Mouse (Mus musculus) forebrain, embryonic 11.5 days (tissue): Measurements from ENCODE around the gene Olfr920. TPM values are rescaled to one million over a fixed set of nuclear protein-coding genes. Genes with fewer than 3 reads are reported as not detected.

ENCODE experiments used
- ATAC-seq: fragments of 200-750 bp; cut with Nextera tagmentation; replicated peaks from 2 replicates; pipeline ENCODE4 v1.8.0; 2017; ENCODE audit warnings: moderate TSS enrichment; ENCODE audit not compliant: low FRiP score
- DNase-seq: peaks from one replicate; pipeline ENCODE4 v3.0.0-alpha.2; 2017; ENCODE audit warnings: low spot score
- H3K27ac ChIP-seq: fragments of 300-500 bp; sonication (generic); 2 replicates; pipeline ENCODE4 v1.5.1; 2014; ENCODE audit warnings: low read depth, low read length
- H3K27me3 ChIP-seq: fragments of 300-500 bp; sonication (generic); 2 replicates; pipeline ENCODE4 v1.6.1; 2014; ENCODE audit warnings: mild to moderate bottlenecking, low read length, mixed read lengths; ENCODE audit not compliant: control insufficient read depth, insufficient read depth
- H3K36me3 ChIP-seq: fragments of 300-500 bp; sonication (generic); 2 replicates; pipeline ENCODE4 v1.6.1; 2014; ENCODE audit warnings: mild to moderate bottlenecking, low read length, moderate library complexity, mixed read lengths; ENCODE audit not compliant: control insufficient read depth, insufficient read depth
- H3K4me1 ChIP-seq: fragments of 300-500 bp; sonication (generic); replicated peaks from 2 replicates; pipeline ENCODE4 v1.6.1; 2014; ENCODE audit warnings: low read length, mixed read lengths; ENCODE audit not compliant: control insufficient read depth, insufficient read depth
- H3K4me2 ChIP-seq: fragments of 300-500 bp; sonication (generic); 2 replicates; pipeline ENCODE4 v1.6.1; 2014; ENCODE audit warnings: low read depth, mild to moderate bottlenecking, low read length, moderate library complexity, mixed read lengths; ENCODE audit not compliant: severe bottlenecking
- H3K4me3 ChIP-seq: fragments of 300-500 bp; sonication (generic); 2 replicates; pipeline ENCODE4 v1.5.1; 2014; ENCODE audit warnings: low read depth, low read length
- H3K9ac ChIP-seq: fragments of 300-500 bp; sonication (generic); 2 replicates; pipeline ENCODE4 v1.6.1; 2014; ENCODE audit warnings: low read length
- H3K9me3 ChIP-seq: fragments of 300-500 bp; sonication (generic); 2 replicates; pipeline ENCODE4 v1.6.1; 2016; ENCODE audit warnings: low read length, mixed read lengths; ENCODE audit not compliant: control insufficient read depth
- WGBS: fragments of 180-500 bp; shearing (Covaris S2); extraction: QIAGEN DNeasy Blood & Tissue Kit; methylation state at CpG from one replicate; pipeline ENCODE4 v1.1.7; 2014; 5-methylcytosine and 5-hydroxymethylcytosine counted together
- polyA plus RNA-seq: library from polyadenylated mRNA; unstranded; fragments of >200 nt; fragmentation: Nextera tagmentation; extraction: Ambion mirVana; gene quantifications from 2 replicates; pipeline ENCODE4 v1.2.1, GENCODE M21; 2014

Gene Olfr920
- polyA plus RNA-seq: not detected in 2 replicates

GRCm38 (mm10) chr9:38751999-38752398 is at the start of gene Olfr920:
Gene Olfr920 (plus strand): TSS chr9:38752299.
- H3K36me3 ChIP-seq: no peaks in the 10 kb centered on the region
- H3K9me3 ChIP-seq: no peaks in the 10 kb centered on the region
- H3K27ac ChIP-seq: no peak within 1 kb of the TSS
- 91% methylated on average over 1 of the region's 1 CpGs for WGBS
- H3K4me3 ChIP-seq: no peak within 1 kb of the TSS
- ATAC-seq (no peak), DNase-seq (no peak)
- H3K4me1 ChIP-seq: no peaks in the 10 kb centered on the region
- no peaks in the 10 kb centered on the region for H3K27me3 ChIP-seq
- H3K9ac ChIP-seq: no peak within 1 kb of the TSS
- H3K4me2 ChIP-seq: no peak within 1 kb of the TSS

GRCm38 (mm10) chr9:38718102-38718501 is 34.0 kb upstream of the Olfr920 start, which contains the start of gene Vwa5a:
Gene Vwa5a (plus strand): TSS chr9:38718268.
- Histone ChIP-seq H3K36me3 (no peaks in the 10 kb centered on the region), H3K9me3 (no peaks in the 10 kb centered on the region), H3K4me2 (peak within 1 kb of the TSS; percentile 36), H3K4me3 (peak within 1 kb of the TSS; percentile 36), H3K4me1 (no peaks in the 10 kb centered on the region), H3K9ac (peak within 1 kb of the TSS; percentile 43), H3K27ac (no peak within 1 kb of the TSS), H3K27me3 (no peaks in the 10 kb centered on the region)
- 3% methylated on average over 4 of the region's 4 CpGs for WGBS
- no peak for DNase-seq
- peak; percentile 75 for ATAC-seq

- Histone ChIP-seq H3K4me2 (peak overlapping the region; percentile 36), H3K4me1 (no peaks in the 10 kb centered on the region), H3K4me3 (peak overlapping the region; percentile 36), H3K9ac (no peak overlapping the region; the same call in 1 of the 2 replicates), H3K27me3 (no peaks in the 10 kb centered on the region), H3K27ac (no peak overlapping the region), H3K9me3 (no peaks in the 10 kb centered on the region), H3K36me3 (no peaks in the 10 kb centered on the region)
- ATAC-seq: peak; percentile 25; the same call in 1 of the 2 replicates
- DNase-seq: no peak
- 2% methylated on average over 3 of the region's 3 CpGs for WGBS
Observed at GRCm38 (mm10) chr9:38718927-38719441, 33.1 kb upstream of the Olfr920 start.

DNA sequence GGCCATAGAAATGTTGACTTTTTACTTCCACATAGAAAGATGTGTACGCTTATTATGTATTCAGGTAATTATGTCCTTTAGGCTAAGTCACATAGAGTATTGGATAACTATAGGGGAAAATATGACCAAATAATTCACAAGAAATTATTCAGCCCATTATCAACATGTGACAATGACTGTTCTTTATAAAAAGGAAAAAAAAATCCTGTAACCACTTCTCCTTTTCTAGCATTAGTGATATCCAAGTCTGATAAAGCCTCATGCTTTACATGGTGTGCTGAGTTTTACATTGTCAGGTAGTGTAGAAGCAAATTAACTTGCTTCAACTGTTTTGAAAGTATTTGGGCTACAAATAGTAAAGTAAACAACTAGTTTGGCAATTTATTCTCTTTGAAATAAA is 28.1 kb upstream of the Olfr920 start:
- Histone ChIP-seq H3K4me2 (no peak overlapping the region), H3K9me3 (no peaks in the 10 kb centered on the region), H3K4me1 (no peaks in the 10 kb centered on the region), H3K4me3 (no peak overlapping the region), H3K27ac (no peak overlapping the region), H3K9ac (no peak overlapping the region), H3K27me3 (no peaks in the 10 kb centered on the region), H3K36me3 (no peaks in the 10 kb centered on the region)
- WGBS: 89% methylated on average over 1 of the region's 1 CpGs
- ATAC-seq (no peak), DNase-seq (no peak)

DNA sequence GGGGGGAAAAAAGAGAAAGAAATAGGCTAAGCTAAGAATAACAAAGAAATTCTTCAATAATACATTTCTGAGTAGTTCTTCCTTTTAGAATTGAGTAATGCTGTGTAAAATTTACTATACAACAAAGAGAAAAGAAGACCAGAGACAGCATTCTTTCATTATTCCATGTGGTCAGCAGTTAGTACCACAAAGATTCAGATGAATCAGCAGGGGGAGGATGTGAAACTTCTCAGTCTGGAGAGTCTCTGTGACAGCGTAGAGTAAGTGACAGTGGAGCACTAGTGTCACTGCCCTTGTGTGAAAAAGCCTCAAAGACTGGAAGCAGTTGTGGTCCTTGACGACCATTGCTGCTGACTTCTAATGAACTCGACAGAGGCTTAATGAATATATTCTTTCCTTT is 23.9 kb upstream of the Olfr920 start:
- Histone ChIP-seq H3K9ac (no peak overlapping the region), H3K4me3 (no peak overlapping the region), H3K9me3 (no peaks in the 10 kb centered on the region), H3K4me2 (no peak overlapping the region), H3K4me1 (no peaks in the 10 kb centered on the region), H3K36me3 (no peaks in the 10 kb centered on the region), H3K27me3 (no peaks in the 10 kb centered on the region), H3K27ac (no peak overlapping the region)
- WGBS: 72% methylated on average over 3 of the region's 3 CpGs
- ATAC-seq: no peak
- DNase-seq: no peak

GRCm38 (mm10) chr9:38741408-38741807 is 10.7 kb upstream of the Olfr920 start:
- Histone ChIP-seq H3K4me3 (no peak overlapping the region), H3K27ac (no peak overlapping the region), H3K4me1 (no peaks in the 10 kb centered on the region), H3K4me2 (no peak overlapping the region), H3K36me3 (no peaks in the 10 kb centered on the region), H3K9me3 (no peaks in the 10 kb centered on the region), H3K9ac (no peak overlapping the region), H3K27me3 (no peaks in the 10 kb centered on the region)
- 92% methylated on average over 1 of the region's 1 CpGs for WGBS
- no peak for ATAC-seq
- no peak for DNase-seq

GRCm38 (mm10) chr9:38744619-38745315 is 7.3 kb upstream of the Olfr920 start:
- DNase-seq (no peak), ATAC-seq (no peak)
- no peaks in the 10 kb centered on the region for H3K4me1 ChIP-seq
- WGBS: 86% methylated on average over 4 of the region's 4 CpGs
- no peak overlapping the region for H3K4me3 ChIP-seq
- no peak overlapping the region for H3K9ac ChIP-seq
- H3K27me3 ChIP-seq: no peaks in the 10 kb centered on the region
- H3K27ac ChIP-seq: no peak overlapping the region
- H3K36me3 ChIP-seq: no peaks in the 10 kb centered on the region
- no peaks in the 10 kb centered on the region for H3K9me3 ChIP-seq
- H3K4me2 ChIP-seq: no peak overlapping the region

GRCm38 (mm10) chr9:38772768-38773167 is 20.7 kb downstream of the Olfr920 start, which contains the start of gene Olfr921:
Gene Olfr921 (plus strand): TSS chr9:38773068.
- Histone ChIP-seq H3K9ac (no peak within 1 kb of the TSS), H3K4me3 (no peak within 1 kb of the TSS), H3K27ac (no peak within 1 kb of the TSS), H3K9me3 (no peaks in the 10 kb centered on the region), H3K4me2 (no peak within 1 kb of the TSS), H3K27me3 (no peaks in the 10 kb centered on the region), H3K36me3 (no peaks in the 10 kb centered on the region), H3K4me1 (no peaks in the 10 kb centered on the region)
- DNase-seq (no peak), ATAC-seq (no peak)

DNA sequence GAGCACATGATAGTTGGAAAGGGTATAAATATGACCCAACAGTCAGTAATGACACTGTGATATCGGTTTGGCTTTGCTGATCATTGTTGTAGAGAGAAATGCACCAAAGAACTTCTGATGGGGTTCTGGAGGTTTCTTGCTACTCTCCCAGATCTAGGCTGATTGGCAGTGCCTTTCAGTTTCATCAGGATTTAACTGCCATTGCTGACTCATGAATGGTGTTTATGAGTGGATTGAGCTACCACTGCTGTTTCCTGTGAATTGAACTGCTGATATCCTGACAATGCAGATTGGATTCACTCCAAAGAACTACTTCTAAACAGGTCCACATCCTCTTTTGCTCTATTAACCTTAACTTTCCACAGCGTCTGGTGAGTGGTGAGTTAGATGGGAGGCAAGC is 40.6 kb downstream of the Olfr920 start:
- H3K4me3 ChIP-seq: no peak overlapping the region
- H3K4me1 ChIP-seq: no peaks in the 10 kb centered on the region
- 83% methylated on average over 2 of the region's 2 CpGs for WGBS
- no peak overlapping the region for H3K4me2 ChIP-seq
- no peak overlapping the region for H3K27ac ChIP-seq
- no peak overlapping the region for H3K9ac ChIP-seq
- H3K9me3 ChIP-seq: no peaks in the 10 kb centered on the region
- H3K27me3 ChIP-seq: no peaks in the 10 kb centered on the region
- H3K36me3 ChIP-seq: no peaks in the 10 kb centered on the region
- DNase-seq: no peak
- no peak for ATAC-seq
